Mouse (Mus musculus) lung, postnatal 4 days (tissue): Measurements from ENCODE around the gene Ncbp3.
A peak's percentile ranks its signal among the peaks of the same experiment; 100 is the strongest.

ENCODE experiments used
- DNase-seq, 2 experiments: peaks; one replicate each; pipeline ENCODE4 v3.0.0; 2021

The Ncbp3 gene

DNA sequence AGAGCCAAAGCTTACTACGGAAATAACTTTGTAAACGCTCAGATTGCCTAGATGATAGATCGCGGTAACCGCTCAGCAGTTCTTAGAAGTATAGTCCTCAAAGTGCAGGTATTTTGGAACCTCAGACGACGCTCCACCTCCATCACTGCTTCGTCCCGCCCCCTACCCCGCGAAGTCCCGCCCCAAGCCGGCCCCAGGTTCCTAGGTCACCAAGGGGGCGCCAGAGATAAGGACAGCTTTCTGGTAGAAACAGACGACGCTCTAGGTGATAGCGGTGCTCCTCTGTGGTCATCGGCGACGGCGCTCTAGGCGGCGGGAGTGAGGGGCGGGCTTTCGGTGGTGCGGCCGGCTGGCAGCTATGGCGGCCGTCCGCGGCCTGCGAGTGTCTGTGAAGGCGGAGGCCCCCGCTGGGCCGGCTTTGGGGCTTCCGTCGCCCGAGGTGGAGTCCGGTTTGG, at the start of gene Ncbp3:
Gene Ncbp3 (plus strand): TSS at position 242 of the 455 bp plus-strand sequence.
- DNase-seq = peak; percentile 97

DNA sequence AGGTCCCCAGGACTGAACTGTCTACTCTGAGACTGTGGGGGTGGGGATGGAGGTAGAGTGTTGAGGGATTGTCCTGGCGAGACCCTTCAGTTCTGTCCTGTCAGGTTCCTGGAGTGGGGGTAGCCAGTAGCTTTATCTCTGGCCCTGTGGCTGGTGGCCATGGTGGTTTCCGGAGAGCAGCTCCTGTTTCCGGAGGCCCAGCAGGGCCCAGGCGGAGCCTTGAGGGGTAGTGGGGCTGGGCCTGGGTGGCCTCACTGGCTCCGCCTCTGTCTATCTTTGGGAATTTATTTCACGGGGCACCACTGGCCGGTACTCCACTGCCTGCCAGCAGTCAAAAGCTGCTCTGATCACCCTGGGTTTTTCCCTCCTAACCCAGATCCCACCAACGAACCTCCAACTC, 48.8 kb upstream of the Ncbp3 start, which contains the start of gene P2rx1:
Gene P2rx1 (plus strand): TSS at position 333 of the 400 bp plus-strand sequence.
- peak; percentile 60 to 72 for DNase-seq

DNA sequence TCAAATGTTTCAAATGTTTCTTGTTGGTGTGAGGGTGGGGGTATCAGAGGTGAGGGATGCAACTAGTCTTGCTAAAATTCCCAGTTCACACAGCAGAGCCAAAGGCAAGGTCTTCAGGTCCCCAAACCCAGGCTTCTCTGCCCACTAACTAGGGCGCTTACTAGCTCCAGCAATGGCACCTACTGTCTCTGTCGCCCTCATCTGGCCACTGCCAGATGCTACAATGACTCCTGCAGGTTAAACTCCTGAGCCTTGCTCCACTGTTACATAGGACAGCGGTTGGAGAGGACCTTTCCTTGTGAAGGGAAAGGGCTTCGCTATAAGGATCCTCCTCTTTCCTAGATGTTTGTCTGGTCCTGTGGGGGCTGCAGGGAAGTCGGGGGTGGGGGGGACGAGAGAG, 46.6 kb upstream of the Ncbp3 start:
- peak; percentile 76 to 85 for DNase-seq

DNA sequence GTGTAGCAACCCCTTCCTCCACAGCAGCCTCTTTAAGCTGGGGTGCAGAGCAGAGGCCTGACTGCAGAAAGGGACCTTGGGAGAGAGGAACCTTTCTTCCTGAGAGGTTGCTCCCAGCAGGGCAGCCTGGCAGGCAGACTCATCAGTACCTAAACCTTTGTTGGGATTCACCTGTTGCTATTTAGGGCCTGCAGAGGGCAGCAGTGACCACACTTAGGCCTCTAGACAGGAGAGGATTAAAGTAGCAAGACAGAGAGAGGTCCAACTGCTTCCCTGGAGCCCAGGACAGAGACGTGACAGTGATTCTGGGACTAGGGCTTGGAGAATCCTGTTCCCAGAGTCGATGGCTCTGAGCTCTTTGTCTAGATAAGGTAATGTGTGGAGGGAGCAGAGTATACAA, 41.2 kb upstream of the Ncbp3 start:
- peak; percentile 53 to 66 for DNase-seq

DNA sequence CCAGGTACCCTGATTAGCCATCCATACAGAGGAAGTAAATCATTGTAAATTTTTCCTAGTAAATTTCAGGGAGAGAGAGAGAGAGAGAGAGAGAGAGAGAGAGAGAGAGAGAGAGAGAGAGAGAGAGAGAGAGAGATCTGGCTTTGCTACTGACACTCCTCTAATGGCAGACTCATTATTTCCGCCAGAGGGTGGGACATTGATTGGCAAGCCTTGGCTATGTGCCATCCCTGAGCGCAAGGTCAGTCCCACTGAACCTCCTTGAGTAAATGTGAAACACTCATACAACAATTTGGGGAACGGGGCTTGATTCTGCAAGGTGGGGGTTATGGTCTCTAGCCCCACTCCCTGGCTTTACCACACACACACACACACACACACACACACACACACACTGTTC, 40.5 kb upstream of the Ncbp3 start:
- no peak for DNase-seq

DNA sequence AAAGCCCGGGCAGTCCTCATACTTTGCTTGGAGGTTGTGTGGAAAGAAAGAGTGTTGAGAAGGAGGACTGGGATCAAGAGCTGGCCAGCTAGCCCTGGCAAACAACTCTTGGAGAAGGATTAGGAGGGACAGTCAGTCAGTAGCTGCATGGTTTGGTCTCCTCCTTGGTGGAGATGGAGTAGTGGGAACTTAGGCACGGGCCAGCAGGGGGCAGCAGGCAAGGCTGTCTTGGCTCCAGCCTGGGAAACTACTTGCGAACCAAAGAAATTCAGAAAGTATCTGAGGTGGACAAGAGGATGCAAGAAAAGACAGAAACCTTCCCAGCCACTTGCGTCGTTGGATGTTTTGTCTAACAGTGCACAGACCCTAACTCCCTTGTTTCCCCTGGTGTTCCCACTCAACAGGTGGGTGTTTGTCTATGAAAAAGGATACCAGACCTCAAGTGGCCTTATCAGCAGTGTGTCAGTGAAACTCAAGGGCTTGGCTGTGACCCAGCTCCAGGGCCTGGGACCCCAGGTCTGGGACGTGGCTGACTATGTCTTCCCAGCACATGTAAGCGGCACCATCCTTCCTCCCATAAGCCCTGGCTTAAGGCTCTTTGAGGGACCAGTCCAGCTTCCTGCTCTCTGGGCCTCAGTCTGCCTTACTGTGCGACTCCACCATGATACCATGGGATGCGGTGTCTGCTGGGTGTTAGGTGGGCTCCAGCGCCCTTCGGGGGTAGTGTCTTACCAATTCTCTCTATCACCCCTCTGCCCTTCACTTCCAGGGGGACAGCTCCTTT, 39.7 kb upstream of the Ncbp3 start:
- DNase-seq = peak; percentile 57 to 76

DNA sequence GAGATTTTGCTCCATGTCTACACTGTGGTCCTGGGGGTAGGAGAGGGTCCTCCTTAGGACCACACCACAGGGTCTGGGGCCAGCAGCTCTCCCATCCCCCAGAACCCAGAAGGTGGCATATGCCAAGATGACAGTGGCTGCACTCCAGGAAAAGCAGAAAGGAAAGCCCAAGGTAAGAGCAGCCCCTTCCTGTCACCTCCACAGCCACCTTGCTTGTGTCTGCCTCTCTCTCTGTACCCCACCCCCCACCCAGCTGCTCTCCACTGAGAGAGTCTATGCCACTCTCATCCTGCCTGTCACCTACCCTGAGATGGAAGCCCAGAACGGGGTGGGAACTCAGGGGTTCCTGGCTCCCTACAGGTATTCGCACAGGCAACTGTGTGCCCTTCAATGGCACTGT, 38.8 kb upstream of the Ncbp3 start:
- no peak for DNase-seq

DNA sequence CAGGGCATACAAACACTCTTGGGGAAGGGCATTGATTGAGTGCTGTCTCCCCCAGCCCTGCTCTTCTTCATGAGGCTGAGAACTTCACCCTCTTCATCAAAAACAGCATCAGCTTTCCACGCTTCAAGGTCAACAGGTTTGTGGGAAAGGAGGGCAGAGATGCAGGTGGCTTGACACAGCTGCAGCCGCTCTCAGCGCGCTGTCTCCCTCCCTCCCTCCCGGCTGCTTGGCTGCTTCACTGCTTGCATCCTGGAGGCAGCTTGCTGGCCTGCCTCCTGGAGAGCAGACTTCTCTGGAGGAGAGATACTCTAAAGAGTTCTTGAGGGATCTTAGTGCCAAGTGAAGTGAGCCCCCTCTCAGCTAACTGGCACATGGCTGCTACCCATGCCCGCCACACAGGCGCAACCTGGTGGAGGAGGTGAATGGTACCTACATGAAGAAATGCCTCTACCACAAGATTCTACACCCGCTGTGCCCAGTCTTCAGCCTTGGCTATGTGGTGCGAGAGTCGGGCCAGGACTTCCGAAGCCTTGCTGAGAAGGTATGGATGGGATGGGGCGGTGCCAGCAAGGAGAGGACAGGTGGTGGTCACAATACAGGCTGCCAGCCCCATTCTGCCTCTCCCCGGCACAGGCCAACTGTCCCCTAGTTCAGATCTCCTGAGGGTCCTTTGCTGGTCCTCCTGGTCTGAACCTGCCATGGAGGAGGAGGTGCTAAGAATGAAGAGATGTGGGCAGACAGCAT, 37.9 kb upstream of the Ncbp3 start:
- no peak for DNase-seq

DNA sequence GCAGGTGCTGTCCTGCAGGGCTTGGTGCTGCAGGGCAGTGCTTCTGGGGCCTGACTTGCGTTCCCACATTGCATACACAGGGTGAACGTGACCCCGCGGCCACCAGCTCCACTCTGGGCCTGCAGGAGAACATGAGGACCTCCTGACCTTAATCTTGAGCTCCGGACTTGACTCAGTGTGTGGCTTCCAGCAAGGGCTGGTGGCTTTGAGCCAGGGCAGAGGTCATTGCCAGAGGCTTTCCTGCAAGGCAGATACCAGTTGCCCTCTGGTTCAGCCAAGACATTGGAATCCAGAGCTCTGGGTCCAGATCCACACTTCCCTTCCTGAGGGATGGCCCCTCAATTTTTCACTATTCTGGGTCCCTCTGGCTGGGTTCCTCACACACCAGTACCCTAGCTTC, 33.6 kb upstream of the Ncbp3 start:
- DNase-seq = no peak

DNA sequence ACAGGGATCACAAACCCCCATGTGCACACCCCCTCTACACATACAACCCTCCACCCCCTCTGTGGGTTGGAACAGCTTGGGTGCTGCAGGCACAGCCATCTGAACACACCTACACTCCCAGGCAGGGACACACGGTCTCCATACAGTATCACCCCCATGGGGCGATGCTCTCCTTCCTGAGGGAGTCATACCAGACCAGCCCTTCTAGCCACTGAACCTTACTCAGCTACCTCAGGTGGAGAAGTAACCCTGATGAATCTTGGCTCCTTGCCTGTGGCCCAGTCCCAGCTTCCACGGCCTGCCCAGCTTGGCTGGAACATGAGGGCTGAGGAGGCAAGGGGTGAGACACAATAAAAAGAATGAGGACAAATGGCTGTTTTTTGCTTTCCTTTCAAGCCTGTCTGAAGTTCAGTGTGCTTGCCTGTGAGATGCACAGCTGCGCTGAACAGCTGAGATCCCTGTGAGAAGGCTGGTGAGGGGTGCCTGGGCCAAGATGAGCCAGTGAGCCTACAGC, 32.7 kb upstream of the Ncbp3 start:
- DNase-seq = no peak

DNA sequence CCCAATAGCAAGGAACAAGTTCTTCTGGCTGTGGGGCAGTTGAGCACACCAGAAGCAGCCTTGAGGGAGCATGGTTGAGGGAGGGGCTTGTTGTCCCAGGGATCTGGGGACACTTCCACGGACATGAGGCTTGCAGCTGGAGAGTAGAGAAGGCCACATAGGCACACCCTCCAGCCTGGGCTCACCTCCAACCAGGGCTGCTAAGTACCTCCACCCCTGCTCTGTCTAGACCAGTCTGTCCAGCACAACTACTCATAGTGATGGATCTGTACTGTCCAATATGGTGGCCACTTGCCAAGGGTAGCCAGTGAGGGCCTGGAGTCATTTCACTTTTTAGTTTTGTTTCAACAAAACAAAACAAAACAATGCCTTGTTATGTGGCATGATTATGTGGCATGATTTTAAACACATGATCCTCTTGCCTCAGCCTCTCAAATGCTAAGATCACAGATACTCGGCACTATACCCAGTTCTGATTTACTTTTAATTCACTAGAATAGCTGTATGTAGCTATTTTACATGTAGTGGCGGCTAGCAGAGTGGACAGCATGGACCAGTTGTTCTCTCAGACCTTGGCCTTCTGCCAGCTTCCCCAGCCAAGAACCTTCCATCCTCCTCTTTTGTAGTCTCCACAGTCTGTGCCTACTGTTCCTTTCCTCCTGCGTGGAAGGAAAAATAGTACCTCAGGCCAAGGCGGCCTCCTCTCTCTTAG, 32.0 kb upstream of the Ncbp3 start:
- DNase-seq = peak; percentile 27 to 49

DNA sequence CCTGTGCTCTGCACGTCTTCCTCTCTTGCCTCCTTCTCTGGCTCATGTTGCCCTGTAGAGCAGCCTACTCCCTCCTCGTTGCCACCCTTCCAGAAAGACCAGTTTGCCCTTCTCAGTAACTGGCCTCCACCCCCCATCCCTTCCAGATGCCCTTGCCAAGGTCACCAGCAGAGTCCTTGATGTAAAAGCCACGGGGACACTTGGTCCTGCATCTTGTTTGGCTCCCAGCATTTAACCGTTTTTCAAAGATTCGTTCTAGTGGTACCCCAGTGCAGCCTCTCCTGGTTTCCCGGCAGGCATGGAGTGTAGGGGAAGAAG, 31.5 kb upstream of the Ncbp3 start:
- DNase-seq = no peak

DNA sequence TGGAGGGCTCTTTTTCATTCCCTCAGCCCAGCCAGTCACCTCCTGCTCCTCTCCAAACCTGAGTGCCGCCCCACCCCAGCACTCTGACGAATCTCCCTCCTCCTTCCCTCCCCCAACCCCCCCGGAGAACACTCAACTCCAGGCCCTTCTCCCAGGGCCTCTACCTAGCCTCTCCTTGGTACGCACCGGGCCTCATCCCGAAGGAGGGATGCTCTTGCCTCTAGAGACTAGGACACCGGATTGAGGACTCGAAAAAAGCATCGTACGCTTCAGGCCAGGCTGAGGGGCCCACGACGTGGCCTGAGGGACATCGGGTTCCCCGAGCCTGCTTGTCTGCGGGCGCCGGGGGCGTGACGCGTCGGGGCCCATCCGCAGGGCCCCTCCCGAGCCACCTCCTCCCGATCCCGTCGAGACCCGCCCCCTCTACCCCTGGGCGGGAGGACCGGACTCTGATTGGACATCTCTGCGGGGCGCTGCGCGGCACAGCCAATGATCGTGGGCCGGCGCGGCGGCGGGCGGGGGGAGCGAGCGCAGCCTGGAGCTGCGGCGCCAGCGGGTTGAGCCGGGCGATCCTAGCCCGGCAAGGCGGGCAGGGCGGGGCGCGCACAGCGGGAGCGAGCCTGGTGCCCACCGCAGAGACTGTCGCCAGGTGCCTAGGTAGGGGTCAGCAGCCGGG, 29.0 kb upstream of the Ncbp3 start, which contains the start of gene Camkk1:
Gene Camkk1 (plus strand): TSS at position 538 of the 676 bp plus-strand sequence.
- DNase-seq = peak; percentile 94 to 95

DNA sequence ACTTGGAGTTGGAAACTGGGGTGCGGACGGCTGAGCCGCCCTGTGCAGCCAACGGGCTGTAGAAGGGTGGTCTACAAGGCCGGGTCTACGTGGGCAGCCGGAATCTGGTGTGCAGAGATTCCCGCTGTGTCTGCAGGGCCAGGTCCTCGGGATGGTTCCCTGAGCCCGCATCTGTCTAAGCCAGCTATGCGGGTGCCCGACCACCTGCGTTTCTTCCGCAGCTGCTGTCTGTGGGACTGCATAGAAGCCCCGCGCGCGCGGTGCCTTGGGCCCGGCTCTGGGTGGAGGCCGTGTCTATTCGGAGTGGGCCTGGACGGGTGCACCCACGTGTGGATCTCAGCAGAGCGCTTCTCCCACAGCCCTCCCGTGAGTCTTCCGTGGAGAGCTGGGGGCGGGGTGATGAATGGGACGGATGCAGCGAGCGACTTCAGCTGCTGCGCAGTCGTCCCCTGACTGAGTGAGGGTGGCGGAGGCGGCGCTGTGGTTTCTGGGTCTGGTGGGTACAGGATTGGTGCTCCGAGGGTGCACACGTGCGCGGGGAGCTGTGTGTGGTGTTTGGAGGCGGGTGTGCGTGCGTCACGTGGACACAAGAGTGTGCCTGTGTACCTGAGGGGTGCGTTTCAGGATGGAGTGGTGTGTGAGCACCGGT, 28.3 kb upstream of the Ncbp3 start:
- peak; percentile 58 to 65 for DNase-seq

DNA sequence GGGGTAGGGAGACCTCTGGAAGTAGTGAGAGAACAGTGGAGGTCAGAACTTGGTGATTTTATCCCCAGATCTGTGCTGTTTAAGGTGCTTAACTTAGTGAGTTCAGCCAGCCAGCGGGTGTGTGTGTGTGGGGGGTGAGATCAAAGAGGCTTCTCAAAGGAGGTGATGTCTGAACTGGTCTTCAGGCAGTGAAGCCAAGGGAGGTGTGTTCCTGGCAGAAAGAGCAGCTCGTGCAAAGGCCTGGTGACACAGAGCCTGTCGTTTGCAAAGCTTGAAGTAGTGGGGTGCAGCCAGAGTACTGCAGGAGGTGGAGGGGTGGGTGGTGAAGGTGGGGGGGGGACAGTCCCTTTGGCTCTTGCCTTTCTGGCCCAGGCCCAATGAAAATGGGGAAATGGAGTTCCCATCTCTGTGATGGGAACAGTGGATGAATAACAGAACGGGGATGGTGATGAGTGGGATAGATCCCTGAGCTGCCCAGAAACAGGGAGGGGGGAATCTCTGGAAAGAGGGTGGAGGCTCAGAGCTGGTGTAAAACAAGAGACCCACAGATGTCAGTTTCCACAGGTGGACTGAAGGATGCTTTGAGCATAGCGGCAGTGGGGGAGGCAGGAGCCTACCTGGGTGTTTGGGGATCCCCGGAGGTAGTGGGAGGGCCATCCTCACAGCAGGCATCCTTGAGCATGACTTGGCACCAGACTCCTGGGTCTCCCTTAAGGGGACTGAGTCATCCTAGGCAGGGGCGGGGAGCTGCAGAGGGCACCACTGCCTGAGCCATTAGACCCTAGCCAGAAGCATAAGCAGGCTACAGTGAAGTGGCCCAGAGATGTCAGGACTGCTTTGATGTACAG, 26.4 kb upstream of the Ncbp3 start:
- DNase-seq = no peak

DNA sequence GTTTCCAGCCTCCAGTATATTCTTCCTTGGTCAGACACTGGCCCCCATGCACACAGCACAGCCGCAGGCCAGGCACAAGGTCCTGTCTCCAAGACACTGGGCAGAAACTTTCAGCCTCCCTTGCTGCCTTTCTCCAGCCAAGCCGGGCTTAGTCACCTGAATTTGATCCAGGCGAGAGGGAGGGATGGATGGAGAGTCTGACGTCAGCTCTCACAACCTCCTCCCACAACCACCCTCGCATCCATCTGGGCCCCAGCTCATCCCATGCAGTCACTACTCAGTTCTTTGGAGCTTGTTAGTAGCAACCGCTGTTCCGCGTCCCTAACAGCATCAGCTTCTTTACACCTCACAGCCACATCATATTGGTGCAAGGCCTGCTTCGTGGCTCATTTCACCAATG, 24.5 kb upstream of the Ncbp3 start:
- DNase-seq = no peak

DNA sequence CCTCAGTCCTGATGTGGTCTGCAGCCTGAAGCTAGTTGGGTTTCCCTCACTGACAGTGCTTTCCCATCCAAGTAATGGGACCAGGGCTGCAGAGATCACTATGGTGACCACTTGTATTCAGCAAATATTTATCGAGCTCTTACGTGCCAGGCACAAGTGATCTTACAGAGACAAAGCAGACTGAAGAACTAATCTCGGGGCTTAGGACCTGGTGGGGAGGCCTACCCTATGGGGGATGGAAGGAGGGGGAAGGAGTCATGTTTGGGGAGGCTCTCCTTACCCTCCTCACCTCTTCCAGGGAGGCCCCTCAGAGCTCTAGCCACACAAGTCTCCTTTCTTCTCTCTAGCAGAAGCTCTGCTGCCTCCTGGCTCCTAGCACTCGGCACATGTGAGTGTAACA, 23.8 kb upstream of the Ncbp3 start:
- no peak for DNase-seq

DNA sequence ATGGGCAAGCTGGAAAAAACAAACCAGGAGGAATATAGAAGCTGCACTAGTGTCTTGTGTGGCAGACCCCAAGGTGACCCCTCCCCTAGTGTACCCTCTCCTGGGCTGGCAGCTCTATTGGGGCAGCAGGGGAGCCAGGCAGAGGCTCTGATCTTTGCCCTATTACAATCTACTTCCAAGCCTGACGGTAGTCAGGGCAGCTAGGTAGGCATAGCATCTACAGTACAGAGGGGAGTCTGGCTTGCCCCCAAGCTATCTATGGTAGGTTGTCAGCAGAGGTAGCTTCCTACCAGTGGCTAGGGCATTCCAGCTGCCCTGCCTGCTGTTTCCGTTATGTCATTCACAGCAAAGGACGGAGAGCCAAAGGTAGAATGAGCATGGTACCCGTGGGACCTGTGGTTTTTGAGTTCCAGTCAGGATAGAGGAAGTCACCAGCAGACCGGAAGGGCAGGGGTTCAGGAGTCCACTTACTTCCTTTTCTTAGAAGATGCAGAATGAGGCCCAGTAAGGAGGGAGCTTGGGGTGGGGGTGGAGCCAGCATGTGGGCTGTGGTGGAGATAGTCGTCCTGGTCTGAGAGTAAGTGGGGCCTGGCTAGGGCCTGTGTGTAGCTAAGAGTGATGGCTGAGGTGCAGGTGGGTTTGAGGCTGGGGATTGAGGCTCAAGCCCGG, 23.2 kb upstream of the Ncbp3 start:
- DNase-seq = peak; percentile 58 to 67

DNA sequence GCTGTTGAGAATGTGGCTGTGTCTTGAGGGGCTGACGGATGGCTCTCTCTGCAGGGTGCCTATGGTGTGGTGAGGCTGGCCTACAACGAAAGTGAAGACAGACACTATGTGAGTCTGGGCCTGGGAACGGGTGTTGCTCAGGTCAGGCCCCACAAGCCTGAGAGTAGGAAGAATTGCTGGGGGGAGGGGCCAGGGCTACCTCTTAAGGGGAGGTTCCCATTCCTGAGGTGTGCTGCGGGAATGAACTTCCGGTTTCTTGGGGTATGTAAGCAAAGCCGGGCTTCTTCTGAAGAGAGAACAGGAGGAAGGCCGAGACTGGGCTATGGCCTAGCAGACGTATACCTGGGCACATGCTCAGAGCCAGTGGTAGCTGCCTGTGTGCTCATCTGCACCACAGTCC, 20.6 kb upstream of the Ncbp3 start:
- peak; percentile 64 to 72 for DNase-seq

DNA sequence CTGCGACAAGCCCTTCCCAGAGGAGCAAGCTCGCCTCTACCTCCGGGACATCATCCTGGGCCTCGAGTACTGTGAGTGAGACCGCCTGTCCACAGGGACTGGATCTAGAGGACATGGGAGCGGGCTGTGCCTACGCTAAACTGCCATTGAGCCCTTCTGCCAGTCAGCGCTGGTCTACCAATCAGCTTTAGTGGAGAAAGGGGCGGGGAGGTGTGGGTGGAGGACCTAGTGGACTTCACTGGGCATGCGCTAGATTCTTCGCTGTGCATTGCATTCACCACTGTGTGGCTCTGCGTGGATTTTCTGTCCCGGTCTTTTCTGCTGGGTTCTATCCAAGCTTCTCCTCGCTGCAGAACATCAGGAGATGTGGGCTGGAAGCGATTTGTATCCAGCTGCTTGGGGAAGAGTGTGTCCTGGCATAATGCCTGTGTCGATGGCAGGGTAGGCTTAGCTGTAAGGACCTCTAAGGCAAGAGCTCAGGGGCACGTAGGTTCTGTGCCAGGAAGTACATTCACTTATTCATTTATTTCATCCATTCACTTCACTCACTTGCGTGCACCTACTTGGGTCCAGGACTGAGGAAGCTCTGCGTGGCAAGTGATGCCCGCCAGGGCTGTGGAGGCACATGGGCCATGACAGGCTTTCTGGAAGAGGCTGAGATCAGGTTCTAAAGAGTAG, 16.6 kb upstream of the Ncbp3 start:
- DNase-seq = peak; percentile 89 to 91
